Mouse (Mus musculus): ENCODE data around the gene Myo5a. TPM values are rescaled to one million over a fixed set of nuclear protein-coding genes. Genes with fewer than 3 reads are reported as not detected.

The Myo5a gene
- polyA plus RNA-seq, 2 experiments = 20.0 to 28.0 TPM

GRCm38 (mm10) chr9:75130553-75130952 is 59.7 kb downstream of the Myo5a start:
- no peak overlapping the region for H3K4me3 ChIP-seq (replicated peaks; ENCODE audit: low read length)
- H3K27ac ChIP-seq (replicated peaks; ENCODE audit: low read depth, low read length) = no peak overlapping the region
- peaks cover 14% of the 10 kb centered on the region for H3K36me3 ChIP-seq (ENCODE audit: control insufficient read depth, insufficient read depth, low read length)
- no peak overlapping the region for H3K9ac ChIP-seq (ENCODE audit: low read depth, low read length, severe bottlenecking)
- no peaks in the 10 kb centered on the region for H3K9me3 ChIP-seq (ENCODE audit: control insufficient read depth, low read length)
- no peak overlapping the region for H3K4me2 ChIP-seq (replicated peaks; ENCODE audit: low read depth, low read length, severe bottlenecking)
- H3K27me3 ChIP-seq (ENCODE audit: control insufficient read depth, insufficient read depth, low read length) = no peaks in the 10 kb centered on the region
- H3K4me1 ChIP-seq (ENCODE audit: control insufficient read depth, insufficient read depth, low read length) = no peaks in the 10 kb centered on the region
- ATAC-seq (ENCODE audit: low FRiP score, low read depth) (no peak), DNase-seq (ENCODE audit: low spot score) (no peak)
- 76% methylated on average over 2 of the region's 2 CpGs for WGBS
- no peak for TF ChIP-seq POLR2A (IDR thresholded peaks at IDR 0.05; ENCODE audit: borderline replicate concordance, extremely low read depth, insufficient read depth, insufficient read length)

GRCm38 (mm10) chr9:75146911-75147310 is 76.1 kb downstream of the Myo5a start:
- TF ChIP-seq POLR2A (IDR thresholded peaks at IDR 0.05; ENCODE audit: borderline replicate concordance, extremely low read depth, insufficient read depth, insufficient read length) = no peak
- no peak overlapping the region for H3K27ac ChIP-seq (replicated peaks; ENCODE audit: low read depth, low read length)
- peaks cover 27% of the 10 kb centered on the region for H3K36me3 ChIP-seq (ENCODE audit: control insufficient read depth, insufficient read depth, low read length)
- no peaks in the 10 kb centered on the region for H3K4me1 ChIP-seq (ENCODE audit: control insufficient read depth, insufficient read depth, low read length)
- H3K4me3 ChIP-seq (replicated peaks; ENCODE audit: low read length) = no peak overlapping the region
- H3K9ac ChIP-seq (ENCODE audit: low read depth, low read length, severe bottlenecking) = no peak overlapping the region
- 87% methylated on average over 5 of the region's 5 CpGs for WGBS
- ATAC-seq (ENCODE audit: low FRiP score, low read depth) = no peak
- no peak overlapping the region for H3K4me2 ChIP-seq (replicated peaks; ENCODE audit: low read depth, low read length, severe bottlenecking)
- no peaks in the 10 kb centered on the region for H3K27me3 ChIP-seq (ENCODE audit: control insufficient read depth, insufficient read depth, low read length)
- no peak for DNase-seq (ENCODE audit: low spot score)
- H3K9me3 ChIP-seq (ENCODE audit: control insufficient read depth, low read length) = no peaks in the 10 kb centered on the region

GRCm38 (mm10) chr9:75160525-75160924 is 89.7 kb downstream of the Myo5a start:
- H3K9ac ChIP-seq (ENCODE audit: low read depth, low read length, severe bottlenecking) = no peak overlapping the region
- H3K9me3 ChIP-seq (ENCODE audit: control insufficient read depth, low read length) = no peaks in the 10 kb centered on the region
- no peaks in the 10 kb centered on the region for H3K4me1 ChIP-seq (ENCODE audit: control insufficient read depth, insufficient read depth, low read length)
- H3K27ac ChIP-seq (replicated peaks; ENCODE audit: low read depth, low read length) = no peak overlapping the region
- H3K27me3 ChIP-seq (ENCODE audit: control insufficient read depth, insufficient read depth, low read length) = no peaks in the 10 kb centered on the region
- peak; percentile 23; the same call in 1 of the 2 replicates for ATAC-seq (ENCODE audit: low FRiP score, low read depth)
- 86% methylated on average over 6 of the region's 6 CpGs for WGBS
- TF ChIP-seq POLR2A (IDR thresholded peaks at IDR 0.05; ENCODE audit: borderline replicate concordance, extremely low read depth, insufficient read depth, insufficient read length) = no peak
- H3K36me3 ChIP-seq (ENCODE audit: control insufficient read depth, insufficient read depth, low read length) = peaks cover 22% of the 10 kb centered on the region
- no peak overlapping the region for H3K4me3 ChIP-seq (replicated peaks; ENCODE audit: low read length)
- no peak for DNase-seq (ENCODE audit: low spot score)
- H3K4me2 ChIP-seq (replicated peaks; ENCODE audit: low read depth, low read length, severe bottlenecking) = no peak overlapping the region

- H3K9ac ChIP-seq (ENCODE audit: low read depth, low read length, severe bottlenecking) = no peak overlapping the region
- no peaks in the 10 kb centered on the region for H3K4me1 ChIP-seq (ENCODE audit: control insufficient read depth, insufficient read depth, low read length)
- H3K36me3 ChIP-seq (ENCODE audit: control insufficient read depth, insufficient read depth, low read length) = peaks cover 31% of the 10 kb centered on the region
- TF ChIP-seq POLR2A (IDR thresholded peaks at IDR 0.05; ENCODE audit: borderline replicate concordance, extremely low read depth, insufficient read depth, insufficient read length) = no peak
- ATAC-seq (ENCODE audit: low FRiP score, low read depth) = no peak
- DNase-seq (ENCODE audit: low spot score) = no peak
- H3K9me3 ChIP-seq (ENCODE audit: control insufficient read depth, low read length) = no peaks in the 10 kb centered on the region
- H3K27me3 ChIP-seq (ENCODE audit: control insufficient read depth, insufficient read depth, low read length) = no peaks in the 10 kb centered on the region
- no peak overlapping the region for H3K27ac ChIP-seq (replicated peaks; ENCODE audit: low read depth, low read length)
- no peak overlapping the region for H3K4me3 ChIP-seq (replicated peaks; ENCODE audit: low read length)
- H3K4me2 ChIP-seq (replicated peaks; ENCODE audit: low read depth, low read length, severe bottlenecking) = no peak overlapping the region
These were observed 92.8 kb downstream of the Myo5a start for GRCm38 (mm10) chr9:75163650-75164049.

- no peak for DNase-seq (ENCODE audit: low spot score)
- no peaks in the 10 kb centered on the region for H3K9me3 ChIP-seq (ENCODE audit: control insufficient read depth, low read length)
- no peak for ATAC-seq (ENCODE audit: low FRiP score, low read depth)
- H3K36me3 ChIP-seq (ENCODE audit: control insufficient read depth, insufficient read depth, low read length) = peaks cover 63% of the 10 kb centered on the region
- no peaks in the 10 kb centered on the region for H3K27me3 ChIP-seq (ENCODE audit: control insufficient read depth, insufficient read depth, low read length)
- WGBS = 90% methylated on average over 3 of the region's 3 CpGs
- no peaks in the 10 kb centered on the region for H3K4me1 ChIP-seq (ENCODE audit: control insufficient read depth, insufficient read depth, low read length)
- no peak for TF ChIP-seq POLR2A (IDR thresholded peaks at IDR 0.05; ENCODE audit: borderline replicate concordance, extremely low read depth, insufficient read depth, insufficient read length)
- H3K4me3 ChIP-seq (replicated peaks; ENCODE audit: low read length) = no peak overlapping the region
- H3K27ac ChIP-seq (replicated peaks; ENCODE audit: low read depth, low read length) = no peak overlapping the region
- no peak overlapping the region for H3K9ac ChIP-seq (ENCODE audit: low read depth, low read length, severe bottlenecking)
- no peak overlapping the region for H3K4me2 ChIP-seq (replicated peaks; ENCODE audit: low read depth, low read length, severe bottlenecking)
These were observed 100.9 kb downstream of the Myo5a start for GRCm38 (mm10) chr9:75171721-75172120.
